Mouse (Mus musculus) limb, embryonic 13.5 days (tissue): ENCODE measurements at regions not wholly inside any gene's neighbourhood (a gene's known extent, or its start where the extent isn't known, plus 50 kb on each side); places are given as distances from the start of the nearest gene placed in this dataset.
A peak's percentile ranks its signal among the peaks of the same experiment; 100 is the strongest.

Experiments
- ATAC-seq: fragments of 200-750 bp; cut with Nextera tagmentation; 2 replicates; pipeline ENCODE4 v1.8.0; 2017; ENCODE audit warnings: low read depth, moderate number of reproducible peaks, moderate TSS enrichment; ENCODE audit not compliant: low FRiP score
- H3K27ac ChIP-seq: fragments of 300-500 bp; sonication (generic); 2 replicates; pipeline ENCODE4 v1.5.1; 2015; ENCODE audit warnings: inconsistent platforms, mild to moderate bottlenecking, moderate library complexity
- H3K27me3 ChIP-seq: fragments of 300-500 bp; sonication (generic); 2 replicates; pipeline ENCODE4 v1.6.1; 2015; ENCODE audit warnings: mild to moderate bottlenecking, inconsistent platforms
- H3K36me3 ChIP-seq: fragments of 300-500 bp; sonication (generic); 2 replicates; pipeline ENCODE4 v1.6.1; 2015; ENCODE audit warnings: inconsistent platforms, mild to moderate bottlenecking, moderate library complexity
- H3K4me1 ChIP-seq: fragments of 300-500 bp; sonication (generic); 2 replicates; pipeline ENCODE4 v1.6.1; 2015; ENCODE audit warnings: inconsistent platforms
- H3K4me2 ChIP-seq: fragments of 300-500 bp; sonication (generic); replicated peaks from 2 replicates; pipeline ENCODE4 v1.6.1; 2015; ENCODE audit warnings: inconsistent platforms, mild to moderate bottlenecking, moderate library complexity
- H3K4me3 ChIP-seq: fragments of 300-500 bp; sonication (generic); 2 replicates; pipeline ENCODE4 v1.5.1; 2015; ENCODE audit warnings: moderate library complexity, mild to moderate bottlenecking, inconsistent platforms
- H3K9ac ChIP-seq: fragments of 300-500 bp; sonication (generic); 2 replicates; pipeline ENCODE4 v1.6.1; 2015; ENCODE audit warnings: mild to moderate bottlenecking, inconsistent platforms
- H3K9me3 ChIP-seq: fragments of 300-500 bp; sonication (generic); 2 replicates; pipeline ENCODE4 v1.6.1; 2016; ENCODE audit warnings: inconsistent platforms
- WGBS: fragments of 180-500 bp; shearing (Covaris S2); methylation state at CpG from one replicate; pipeline ENCODE4 v1.1.7; 2015; 5-methylcytosine and 5-hydroxymethylcytosine counted together

- H3K4me3 ChIP-seq: no peak overlapping the region
- peak overlapping the region; percentile 65; the same call in 1 of the 2 replicates for H3K27ac ChIP-seq
- no peaks in the 10 kb centered on the region for H3K27me3 ChIP-seq
- ATAC-seq: peak; percentile 88
- no peak overlapping the region for H3K9ac ChIP-seq
- H3K36me3 ChIP-seq: no peaks in the 10 kb centered on the region
- H3K4me2 ChIP-seq: no peak overlapping the region
- 53% methylated on average over 4 of the region's 4 CpGs for WGBS
- no peaks in the 10 kb centered on the region for H3K9me3 ChIP-seq
- H3K4me1 ChIP-seq: peaks cover 21% of the 10 kb centered on the region
Observed at GRCm38 (mm10) chr11:25423186-25423585, 787.4 kb downstream of the 5730522E02Rik start.

GRCm38 (mm10) chr11:25421486-25421885 is 789.1 kb downstream of the 5730522E02Rik start:
- Histone ChIP-seq H3K36me3 (no peaks in the 10 kb centered on the region), H3K9ac (no peak overlapping the region), H3K27ac (no peak overlapping the region), H3K9me3 (no peaks in the 10 kb centered on the region), H3K27me3 (no peaks in the 10 kb centered on the region), H3K4me3 (no peak overlapping the region), H3K4me1 (peaks cover 21% of the 10 kb centered on the region), H3K4me2 (no peak overlapping the region)
- peak; percentile 52; the same call in 1 of the 2 replicates for ATAC-seq

- Histone ChIP-seq H3K4me1 (no peaks in the 10 kb centered on the region), H3K4me3 (no peak overlapping the region)
- 83% methylated on average over 4 of the region's 4 CpGs for WGBS
Observed at GRCm38 (mm10) chr11:25410403-25411090, 800.0 kb downstream of the 5730522E02Rik start.

GRCm38 (mm10) chr11:25391649-25392048 is 818.9 kb downstream of the 5730522E02Rik start:
- no peak for ATAC-seq
- no peaks in the 10 kb centered on the region for H3K27me3 ChIP-seq
- 66% methylated on average over 2 of the region's 2 CpGs for whole genome bisulfite sequencing
- no peaks in the 10 kb centered on the region for H3K4me1 ChIP-seq
- no peak overlapping the region for H3K27ac ChIP-seq
- no peak overlapping the region for H3K9ac ChIP-seq
- H3K4me3 ChIP-seq: no peak overlapping the region
- no peaks in the 10 kb centered on the region for H3K9me3 ChIP-seq
- H3K36me3 ChIP-seq: no peaks in the 10 kb centered on the region
- no peak overlapping the region for H3K4me2 ChIP-seq

More at GRCm38 (mm10) chr11:25410403-25411090, 800.0 kb downstream of the 5730522E02Rik start:
- Histone ChIP-seq H3K27ac (no peak overlapping the region), H3K4me2 (no peak overlapping the region), H3K9me3 (no peaks in the 10 kb centered on the region), H3K27me3 (no peaks in the 10 kb centered on the region), H3K9ac (no peak overlapping the region), H3K36me3 (no peaks in the 10 kb centered on the region)
- no peak for ATAC-seq

GRCm38 (mm10) chr11:25367111-25367510 is 843.5 kb downstream of the 5730522E02Rik start:
- no peak for ATAC-seq
- 0 out of 2 replicates have a peak, but pooled peaks cover 11% of the 10 kb centered on the region for H3K4me1 ChIP-seq
- 92% methylated on average over 2 of the region's 2 CpGs for WGBS
- no peaks in the 10 kb centered on the region for H3K9me3 ChIP-seq
- no peaks in the 10 kb centered on the region for H3K36me3 ChIP-seq
- no peak overlapping the region for H3K4me2 ChIP-seq
- no peaks in the 10 kb centered on the region for H3K27me3 ChIP-seq
- no peak overlapping the region for H3K4me3 ChIP-seq
- H3K27ac ChIP-seq: no peak overlapping the region
- no peak overlapping the region for H3K9ac ChIP-seq

GRCm38 (mm10) chr11:25365433-25365832 is 845.1 kb downstream of the 5730522E02Rik start:
- Histone ChIP-seq H3K4me3 (no peak overlapping the region), H3K36me3 (no peaks in the 10 kb centered on the region), H3K9ac (no peak overlapping the region), H3K9me3 (no peaks in the 10 kb centered on the region), H3K27ac (no peak overlapping the region), H3K4me2 (no peak overlapping the region), H3K27me3 (no peaks in the 10 kb centered on the region), H3K4me1 (0 out of 2 replicates have a peak, but pooled peaks cover 11% of the 10 kb centered on the region)
- ATAC-seq: no peak
- 68% methylated on average over 6 of the region's 6 CpGs for WGBS

GRCm38 (mm10) chr11:25359723-25360122 is 850.8 kb downstream of the 5730522E02Rik start:
- Histone ChIP-seq H3K4me3 (no peak overlapping the region), H3K27me3 (no peaks in the 10 kb centered on the region), H3K9me3 (no peaks in the 10 kb centered on the region), H3K4me2 (no peak overlapping the region), H3K27ac (no peak overlapping the region), H3K36me3 (no peaks in the 10 kb centered on the region), H3K9ac (no peak overlapping the region), H3K4me1 (peaks cover 24% of the 10 kb centered on the region)
- 78% methylated on average over 1 of the region's 1 CpGs for WGBS
- no peak for ATAC-seq

- WGBS: 35% methylated on average over 10 of the region's 10 CpGs
- peak overlapping the region; percentile 32; the same call in 1 of the 2 replicates for H3K4me3 ChIP-seq
Observed at GRCm38 (mm10) chr11:25357717-25358411, 852.7 kb downstream of the 5730522E02Rik start.

GRCm38 (mm10) chr11:25356671-25357586 is 853.6 kb downstream of the 5730522E02Rik start:
- no peaks in the 10 kb centered on the region for H3K9me3 ChIP-seq
- no peaks in the 10 kb centered on the region for H3K36me3 ChIP-seq
- H3K27ac ChIP-seq: no peak overlapping the region
- 17% methylated on average over 19 of the region's 19 CpGs for WGBS
- H3K9ac ChIP-seq: peak overlapping the region; percentile 43; the same call in 1 of the 2 replicates
- peaks cover 18% of the 10 kb centered on the region for H3K4me1 ChIP-seq
- H3K4me2 ChIP-seq: peak overlapping the region; percentile 66
- no peaks in the 10 kb centered on the region for H3K27me3 ChIP-seq
- ATAC-seq: no peak
- H3K4me3 ChIP-seq: peak overlapping the region; percentile 32

More at GRCm38 (mm10) chr11:25357717-25358411, 852.7 kb downstream of the 5730522E02Rik start:
- Histone ChIP-seq H3K9me3 (no peaks in the 10 kb centered on the region), H3K4me1 (peaks cover 18% of the 10 kb centered on the region), H3K27ac (no peak overlapping the region), H3K27me3 (no peaks in the 10 kb centered on the region), H3K36me3 (no peaks in the 10 kb centered on the region), H3K9ac (no peak overlapping the region), H3K4me2 (peak overlapping the region; percentile 66)
- no peak for ATAC-seq

- Histone ChIP-seq H3K27ac (no peak overlapping the region), H3K4me3 (no peak overlapping the region), H3K4me1 (no peaks in the 10 kb centered on the region), H3K36me3 (no peaks in the 10 kb centered on the region), H3K4me2 (no peak overlapping the region), H3K9ac (no peak overlapping the region), H3K27me3 (no peaks in the 10 kb centered on the region), H3K9me3 (no peaks in the 10 kb centered on the region)
- 63% methylated on average over 2 of the region's 2 CpGs for WGBS
- ATAC-seq: no peak
Observed at GRCm38 (mm10) chr11:25335667-25336066, 874.9 kb downstream of the 5730522E02Rik start.

- 87% methylated on average over 4 of the region's 4 CpGs for WGBS
- no peaks in the 10 kb centered on the region for H3K27me3 ChIP-seq
- H3K9me3 ChIP-seq: no peaks in the 10 kb centered on the region
- H3K27ac ChIP-seq: no peak overlapping the region
- H3K9ac ChIP-seq: no peak overlapping the region
- no peaks in the 10 kb centered on the region for H3K4me1 ChIP-seq
- ATAC-seq: no peak
- H3K36me3 ChIP-seq: no peaks in the 10 kb centered on the region
- no peak overlapping the region for H3K4me2 ChIP-seq
- no peak overlapping the region for H3K4me3 ChIP-seq
Observed at GRCm38 (mm10) chr11:25330696-25331095, 879.9 kb downstream of the 5730522E02Rik start.

- H3K4me1 ChIP-seq: no peaks in the 10 kb centered on the region
- no peak overlapping the region for H3K27ac ChIP-seq
- no peak overlapping the region for H3K4me3 ChIP-seq
- no peak for ATAC-seq
- H3K4me2 ChIP-seq: no peak overlapping the region
- no peaks in the 10 kb centered on the region for H3K9me3 ChIP-seq
- no peaks in the 10 kb centered on the region for H3K36me3 ChIP-seq
- H3K9ac ChIP-seq: no peak overlapping the region
- H3K27me3 ChIP-seq: no peaks in the 10 kb centered on the region
Observed at GRCm38 (mm10) chr11:25322426-25322825, 888.1 kb downstream of the 5730522E02Rik start.
